Comparison of ENCODE assay signal across 20 mouse cellular contexts in the genomic region with DNA sequence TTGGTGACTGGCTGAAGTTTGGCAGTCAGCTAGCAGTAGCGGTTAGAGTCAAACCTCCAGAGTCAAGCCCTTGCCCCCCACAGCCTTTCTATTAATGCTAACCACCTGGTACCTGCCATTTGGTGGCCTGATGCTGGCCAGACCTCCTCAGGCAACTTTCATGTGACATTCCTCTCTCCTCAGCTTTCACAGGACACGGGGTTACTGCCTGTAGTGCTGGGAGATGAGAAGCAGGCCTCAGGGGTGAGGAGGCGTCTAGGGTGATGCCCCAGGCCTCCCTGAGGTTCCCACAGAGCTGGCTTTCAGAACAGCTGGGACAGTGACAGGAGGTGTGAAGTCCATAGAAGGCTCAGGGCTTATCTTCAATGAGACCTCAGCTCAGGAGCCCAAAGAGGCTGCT.
"Had no signal": no experiment of that assay in that cellular context is flagged by ENCODE, and none has a peak within 500 bp of the region (broad histone marks: within the 10 kb centered on the region; RNA-seq: fewer than 3 reads in every experiment).

No protein-coding gene starts in this region.

- H3K27ac ChIP-seq: kidney, postnatal 0 days; left cerebral cortex, adult 2 months; limb, embryonic 13.5 days; liver, embryonic 12.5 days; liver, embryonic 15.5 days; lung, embryonic 15.5 days; stomach, embryonic 15.5 days had no signal

- H3K27me3 ChIP-seq: liver, embryonic 12.5 days; liver, embryonic 15.5 days; lung, embryonic 15.5 days; stomach, embryonic 15.5 days had no signal

- H3K4me3 ChIP-seq: left cerebral cortex, adult 2 months; limb, embryonic 13.5 days; liver, embryonic 12.5 days; liver, embryonic 15.5 days; lung, embryonic 15.5 days; stomach, embryonic 15.5 days had no signal

- H3K9ac ChIP-seq: limb, embryonic 13.5 days; liver, embryonic 12.5 days; liver, embryonic 15.5 days; lung, embryonic 15.5 days; stomach, embryonic 15.5 days had no signal

- H3K9me3 ChIP-seq: limb, embryonic 13.5 days; liver, embryonic 12.5 days; liver, embryonic 15.5 days; lung, embryonic 15.5 days; stomach, embryonic 15.5 days had no signal

- DNase-seq: kidney, adult 11 months; kidney, postnatal 36 days; layer of hippocampus, postnatal 36 days; liver; lung, adult 18-20 months; lung, postnatal 10 days; lung, postnatal 36 days; midbrain, embryonic 14.5 days; retina, postnatal 1 day; right cerebral cortex, postnatal 25 days; spleen, adult 18-20 months; thymus, postnatal 25 days had no signal

- H3K4me1 ChIP-seq: liver, embryonic 15.5 days; lung, embryonic 15.5 days; stomach, embryonic 15.5 days had no signal

- H3K4me2 ChIP-seq: limb, embryonic 13.5 days; liver, embryonic 12.5 days; liver, embryonic 15.5 days; lung, embryonic 15.5 days; midbrain, embryonic 11.5 days; stomach, embryonic 15.5 days had no signal

- ATAC-seq: liver, embryonic 12.5 days had no signal

- H3K36me3 ChIP-seq: limb, embryonic 13.5 days; liver, embryonic 12.5 days; liver, embryonic 15.5 days; lung, embryonic 15.5 days; stomach, embryonic 15.5 days had no signal
